Mouse (Mus musculus) common myeloid progenitor, adult 5-6 weeks (primary cell): ENCODE data around the gene Psg27. TPM values are rescaled to one million over a fixed set of nuclear protein-coding genes. Genes with fewer than 3 reads are reported as not detected.
"Not testable (repeated sequence)": the region's sequence is repeated elsewhere in the genome, so short reads cannot be mapped to it uniquely, and the experiment has no call there.

Experiments
- ATAC-seq: replicated peaks from 2 replicates; pipeline ENCODE4 v1.8.0; 2016; ENCODE audit warnings: low read depth, mild to moderate bottlenecking, moderate TSS enrichment, inconsistent platforms; ENCODE audit not compliant: poor library complexity, severe bottlenecking
- total RNA-seq: library from RNA; stranded (forward); fragments of 200-1000, 187-1606 nt; gene quantifications from 2 replicates; pipeline ENCODE4 v1.2.3, GENCODE M21; 2017

Psg27 gene
- total RNA-seq, result not detected in 2 replicates

GRCm38 (mm10) chr7:18567205-18567604, at the start of gene Psg27:
TSS of gene Psg27 (minus strand) at chr7:18567305.
- no peak for ATAC-seq

DNA sequence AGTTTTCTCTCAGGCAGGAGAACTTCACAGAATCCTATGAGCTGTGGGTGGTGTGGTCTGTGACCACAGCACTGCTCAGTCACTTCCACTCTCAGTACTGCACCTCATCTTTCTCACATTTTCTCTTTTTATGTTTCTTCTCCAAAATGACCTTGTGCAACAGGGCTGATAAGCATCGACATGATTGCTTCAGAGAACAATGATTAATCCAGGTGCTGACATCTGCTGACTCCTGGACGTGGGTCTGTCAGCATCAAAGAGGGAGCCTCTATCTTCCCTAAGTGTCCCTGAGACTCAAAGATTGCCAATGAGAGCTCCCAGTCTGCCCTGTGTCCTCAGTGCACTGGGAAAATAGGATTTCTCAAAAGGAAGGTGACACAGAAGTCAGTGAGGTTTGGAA, 49.3 kb upstream of the Psg27 start, which contains the start of gene Psg23:
TSS of gene Psg23 (minus strand) at position 101 of the 400 bp plus-strand sequence.
- ATAC-seq, result not testable (repeated sequence)

GRCm38 (mm10) chr7:18559850-18560249, 7.3 kb downstream of the Psg27 start:
- ATAC-seq, result no peak

DNA sequence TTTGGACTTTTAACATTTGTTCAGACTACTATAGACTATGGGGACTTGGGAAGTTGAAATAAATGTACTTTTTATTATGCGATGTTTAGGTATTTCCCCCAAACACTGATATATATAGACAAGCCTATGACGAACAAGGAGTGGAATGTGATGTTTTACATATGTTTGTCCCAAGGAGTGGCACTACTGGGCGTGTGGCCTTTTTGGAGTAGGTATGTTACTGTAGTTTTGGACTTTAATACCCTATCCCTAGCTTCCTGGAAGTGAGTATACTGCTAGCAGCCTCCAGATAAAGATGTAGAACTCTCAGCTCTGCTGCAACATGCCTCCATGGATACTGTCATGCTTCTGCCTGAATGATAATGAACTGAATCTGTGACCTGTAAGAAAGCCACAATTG, 11.4 kb downstream of the Psg27 start:
- ATAC-seq, result not testable (repeated sequence)

DNA sequence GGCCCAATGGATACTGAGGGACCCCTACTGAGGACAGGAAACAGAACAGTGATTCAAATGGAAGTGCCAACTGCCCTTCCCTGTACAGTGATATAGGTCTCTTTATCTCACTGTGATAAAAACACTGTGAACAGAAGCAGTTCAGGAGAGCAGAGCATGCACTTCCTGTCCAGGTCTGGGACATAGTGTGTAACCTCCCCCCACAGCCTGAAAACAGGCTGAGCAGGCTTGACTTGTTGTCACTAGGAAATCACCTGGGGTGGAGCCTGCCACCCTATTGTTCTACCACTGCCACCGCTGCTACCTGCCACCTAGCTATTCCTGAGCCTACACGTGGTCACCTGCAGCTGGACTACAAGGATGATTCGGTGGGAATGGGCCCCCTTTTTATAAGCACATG, 33.7 kb downstream of the Psg27 start:
- no peak for ATAC-seq

DNA sequence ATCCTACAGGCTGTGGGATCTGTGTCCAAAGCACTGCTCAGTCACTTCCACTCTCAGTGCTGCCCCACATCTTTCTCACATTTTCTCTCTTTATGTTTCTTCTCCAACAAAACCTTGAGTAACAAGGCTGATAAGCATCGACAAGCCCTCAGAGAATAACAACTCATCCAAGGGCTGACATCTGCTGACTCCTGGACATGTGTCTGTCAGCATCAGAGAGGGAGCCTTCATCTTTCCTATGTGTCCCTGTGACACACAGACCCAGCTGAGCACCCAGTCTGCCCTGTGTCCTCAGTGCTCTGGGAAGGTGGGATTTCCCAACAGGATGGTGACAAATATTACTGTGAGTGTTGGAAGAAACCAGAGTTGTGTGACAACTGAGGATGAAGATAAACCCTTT, 34.9 kb downstream of the Psg27 start, which contains the start of gene Psg25:
TSS of gene Psg25 (minus strand) at position 101 of the 400 bp plus-strand sequence.
- ATAC-seq, result no peak

DNA sequence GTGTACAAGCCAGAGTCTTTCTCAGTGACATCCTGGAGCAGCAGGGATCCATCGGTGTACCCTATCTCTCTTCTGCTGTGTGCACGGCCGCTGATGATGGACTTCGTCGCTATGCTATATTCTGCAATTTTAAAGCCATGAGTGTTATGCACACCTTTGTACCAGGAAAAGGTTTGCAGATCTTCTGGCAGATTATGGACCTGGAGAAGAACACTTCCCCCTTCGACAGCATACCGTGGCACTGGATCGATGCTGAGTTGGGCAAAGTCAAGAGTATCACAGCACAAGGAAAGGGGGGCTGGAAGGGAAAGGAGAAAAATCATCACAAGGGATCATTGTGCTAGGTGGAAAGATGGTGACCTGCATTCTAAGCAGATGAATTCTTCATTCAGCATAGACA, 42.4 kb downstream of the Psg27 start:
- ATAC-seq, result no peak

DNA sequence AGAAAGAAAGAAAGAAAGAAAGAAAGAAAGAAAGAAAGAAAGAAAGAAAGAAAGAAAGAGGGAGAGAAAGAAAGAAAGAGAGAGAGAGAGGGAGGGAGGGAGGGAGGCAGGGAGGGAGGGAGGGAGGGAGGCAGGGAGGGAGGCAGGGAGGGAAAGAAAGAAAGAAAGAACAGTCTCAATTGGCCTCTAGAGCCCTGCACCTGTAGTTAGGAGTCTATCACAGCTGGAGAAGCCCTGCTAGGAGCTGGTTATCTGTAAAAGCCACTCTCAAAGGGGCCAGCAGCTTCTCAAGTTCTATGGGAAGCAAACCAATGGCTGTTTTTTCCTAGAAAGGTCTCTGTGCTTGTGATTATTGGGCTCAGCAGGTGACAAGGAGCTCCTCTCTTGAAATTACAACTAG, 54.3 kb downstream of the Psg27 start:
- not testable (repeated sequence) for ATAC-seq

DNA sequence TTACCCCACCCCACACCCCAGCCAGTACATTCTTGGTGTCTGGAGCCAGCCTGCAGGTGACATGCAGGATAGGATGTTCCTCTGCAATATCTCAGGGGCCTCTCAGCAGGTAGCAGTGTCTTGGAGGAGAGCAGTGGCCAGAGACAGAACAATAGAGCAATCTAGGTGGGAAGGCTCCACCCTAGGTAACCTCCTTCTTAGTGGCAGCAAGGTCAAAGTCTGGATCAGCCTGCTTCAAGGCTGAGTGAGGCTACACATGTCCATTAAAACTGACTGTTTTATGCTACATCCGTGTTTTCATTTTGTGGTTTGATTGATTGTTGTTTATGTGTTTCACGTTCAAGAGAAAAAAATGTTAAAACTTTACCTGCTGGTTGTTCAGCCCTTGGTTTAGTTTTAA, 54.7 kb downstream of the Psg27 start:
- ATAC-seq, result not testable (repeated sequence)

GRCm38 (mm10) chr7:18511479-18511878, 55.6 kb downstream of the Psg27 start:
- no peak for ATAC-seq

Other genes with a start within 250 kb of the Psg27 start
- not detected in 2 replicates for gene Psg18, start 212.3 kb downstream of the Psg27 start, total RNA-seq
- gene Psg28, start 135.3 kb downstream of the Psg27 start, total RNA-seq, result not detected in 2 replicates
- not detected in 2 replicates for gene Psg26, start 83.1 kb downstream of the Psg27 start, total RNA-seq
- not detected in 2 replicates for gene Psg25, start 35.0 kb downstream of the Psg27 start, total RNA-seq
- not detected in 2 replicates for gene Psg23, start 49.2 kb upstream of the Psg27 start, total RNA-seq
- not detected in 2 replicates for gene Psg21, start 89.4 kb upstream of the Psg27 start, total RNA-seq
- gene Psg20, start 118.9 kb upstream of the Psg27 start, total RNA-seq, result not detected in 2 replicates
- gene Psg22, start 150.8 kb upstream of the Psg27 start, total RNA-seq, result not detected in 2 replicates
- gene Psg19, start 231.2 kb upstream of the Psg27 start, total RNA-seq, result not detected in 2 replicates